Mouse (Mus musculus) thymus, postnatal 10 days (tissue): ENCODE results near the gene Col5a1.

Experiments used
- DNase-seq, 2 experiments: peaks; one replicate each; pipeline ENCODE4 v3.0.0; 2021; ENCODE audit warnings: low spot score in 2 of 2

Col5a1 gene

GRCm38 (mm10) chr2:28034011-28034710, 147.9 kb downstream of the Col5a1 start:
- DNase-seq = no peak

- DNase-seq = no peak
Observed at GRCm38 (mm10) chr2:28036788-28037187, 150.6 kb downstream of the Col5a1 start.

GRCm38 (mm10) chr2:28037505-28038390, 151.5 kb downstream of the Col5a1 start:
- DNase-seq = no peak

GRCm38 (mm10) chr2:28038391-28039096, 152.3 kb downstream of the Col5a1 start:
- no peak for DNase-seq

- DNase-seq = no peak
Observed at GRCm38 (mm10) chr2:28039647-28040325, 153.6 kb downstream of the Col5a1 start.

- DNase-seq = no peak
Observed at GRCm38 (mm10) chr2:28040466-28040865, 154.2 kb downstream of the Col5a1 start.

- no peak for DNase-seq
Observed at GRCm38 (mm10) chr2:28044920-28045598, 158.8 kb downstream of the Col5a1 start.

GRCm38 (mm10) chr2:28046311-28046710, 160.1 kb downstream of the Col5a1 start:
- DNase-seq = no peak

- no peak for DNase-seq
Observed at GRCm38 (mm10) chr2:28047092-28047491, 160.9 kb downstream of the Col5a1 start.

GRCm38 (mm10) chr2:28059922-28060321, 173.7 kb downstream of the Col5a1 start:
- no peak for DNase-seq

- no peak for DNase-seq
Observed at GRCm38 (mm10) chr2:28063711-28064338, 177.6 kb downstream of the Col5a1 start.

- DNase-seq = no peak
Observed at GRCm38 (mm10) chr2:28064339-28065080, 178.3 kb downstream of the Col5a1 start.

GRCm38 (mm10) chr2:28065081-28065651, 178.9 kb downstream of the Col5a1 start:
- DNase-seq = no peak

- no peak for DNase-seq
Observed at GRCm38 (mm10) chr2:28066686-28067085, 180.5 kb downstream of the Col5a1 start.

GRCm38 (mm10) chr2:28067175-28067574, 180.9 kb downstream of the Col5a1 start:
- no peak for DNase-seq

GRCm38 (mm10) chr2:28067821-28068536, 181.8 kb downstream of the Col5a1 start:
- no peak for DNase-seq

- DNase-seq = no peak
Observed at GRCm38 (mm10) chr2:28068537-28068878, 182.3 kb downstream of the Col5a1 start.

- DNase-seq = no peak
Observed at GRCm38 (mm10) chr2:28075616-28076187, 189.5 kb downstream of the Col5a1 start.

- no peak for DNase-seq
Observed at GRCm38 (mm10) chr2:28084768-28085167, 198.5 kb downstream of the Col5a1 start, which contains the start of gene Fcnb. Gene Fcnb, minus strand, starts transcription at chr2:28084885.
